Mouse (Mus musculus): ENCODE measurements around the gene Bend4. TPM values are rescaled to one million over a fixed set of nuclear protein-coding genes. Genes with fewer than 3 reads are reported as not detected.

The Bend4 gene
- polyA plus RNA-seq, 1 experiment from 2014 or later: 0.68 TPM

- TF ChIP-seq CTCF (IDR thresholded peaks at IDR 0.05; ENCODE audit: low read depth) (no peak), EP300 (optimal IDR thresholded peaks at IDR 0.05) (no peak)
- H3K4me3 ChIP-seq (ENCODE audit: low read depth, low read length): no peak overlapping the region
- H3K4me2 ChIP-seq (replicated peaks; ENCODE audit: low read depth): no peak overlapping the region
- no peak overlapping the region for H3K27ac ChIP-seq (replicated peaks)
- 44% methylated on average over 6 of the region's 6 CpGs for WGBS
- H3K27me3 ChIP-seq (ENCODE audit: control insufficient read depth, insufficient read depth, low read length): no peaks in the 10 kb centered on the region
- no peak for DNase-seq (ENCODE audit: low spot score)
- no peaks in the 10 kb centered on the region for H3K9me3 ChIP-seq (ENCODE audit: control insufficient read depth, low read length)
- no peak overlapping the region for H3K9ac ChIP-seq (ENCODE audit: low read length)
- H3K4me1 ChIP-seq (replicated peaks; ENCODE audit: control insufficient read depth, insufficient read depth): no peaks in the 10 kb centered on the region
- no peaks in the 10 kb centered on the region for H3K36me3 ChIP-seq (ENCODE audit: control insufficient read depth, insufficient read depth, low read length)
- ATAC-seq (ENCODE audit: low FRiP score, low TSS enrichment): no peak
Measured at GRCm38 (mm10) chr5:67442813-67443450, 14.8 kb upstream of the Bend4 start.

DNA sequence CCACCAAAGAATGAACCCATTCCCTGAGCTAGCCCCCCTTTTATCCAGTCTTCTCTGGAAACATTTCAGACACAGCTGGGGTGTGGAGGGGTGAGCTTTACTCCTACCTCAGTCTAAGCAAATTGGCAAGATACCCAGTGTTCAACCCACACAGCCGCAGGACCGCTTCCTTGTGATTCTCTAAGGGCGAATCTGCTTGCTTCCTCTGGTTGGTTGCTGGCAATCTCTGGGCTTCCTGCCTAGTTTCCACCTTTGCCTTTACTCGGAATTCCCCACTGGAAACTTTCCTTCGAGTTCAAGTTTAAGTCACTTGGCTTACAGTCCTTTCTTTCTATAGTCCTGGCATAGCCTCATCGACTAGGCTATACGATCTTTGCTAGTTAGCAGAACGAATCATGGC is 12.5 kb upstream of the Bend4 start:
- Histone ChIP-seq H3K4me1 (replicated peaks; ENCODE audit: control insufficient read depth, insufficient read depth) (no peaks in the 10 kb centered on the region), H3K27me3 (ENCODE audit: control insufficient read depth, insufficient read depth, low read length) (no peaks in the 10 kb centered on the region), H3K4me3 (ENCODE audit: low read depth, low read length) (no peak overlapping the region), H3K9ac (ENCODE audit: low read length) (no peak overlapping the region), H3K36me3 (ENCODE audit: control insufficient read depth, insufficient read depth, low read length) (no peaks in the 10 kb centered on the region), H3K9me3 (ENCODE audit: control insufficient read depth, low read length) (no peaks in the 10 kb centered on the region), H3K4me2 (replicated peaks; ENCODE audit: low read depth) (no peak overlapping the region), H3K27ac (replicated peaks) (no peak overlapping the region)
- DNase-seq (ENCODE audit: low spot score) (no peak), ATAC-seq (ENCODE audit: low FRiP score, low TSS enrichment) (no peak)
- 82% methylated on average over 8 of the region's 8 CpGs for WGBS
- TF ChIP-seq CTCF (IDR thresholded peaks at IDR 0.05; ENCODE audit: low read depth): no peak

GRCm38 (mm10) chr5:67437403-67437802 is 9.3 kb upstream of the Bend4 start:
- H3K9me3 ChIP-seq (ENCODE audit: control insufficient read depth, low read length): no peaks in the 10 kb centered on the region
- ATAC-seq (ENCODE audit: low FRiP score, low TSS enrichment) (peak; percentile 51; the same call in 1 of the 2 replicates), DNase-seq (ENCODE audit: low spot score) (no peak)
- no peaks in the 10 kb centered on the region for H3K36me3 ChIP-seq (ENCODE audit: control insufficient read depth, insufficient read depth, low read length)
- TF ChIP-seq CTCF (IDR thresholded peaks at IDR 0.05; ENCODE audit: low read depth) (no peak), EP300 (optimal IDR thresholded peaks at IDR 0.05) (no peak)
- H3K4me2 ChIP-seq (replicated peaks; ENCODE audit: low read depth): no peak overlapping the region
- no peaks in the 10 kb centered on the region for H3K27me3 ChIP-seq (ENCODE audit: control insufficient read depth, insufficient read depth, low read length)
- no peaks in the 10 kb centered on the region for H3K4me1 ChIP-seq (replicated peaks; ENCODE audit: control insufficient read depth, insufficient read depth)
- no peak overlapping the region for H3K4me3 ChIP-seq (ENCODE audit: low read depth, low read length)
- no peak overlapping the region for H3K9ac ChIP-seq (ENCODE audit: low read length)
- WGBS: 30% methylated on average over 2 of the region's 2 CpGs
- no peak overlapping the region for H3K27ac ChIP-seq (replicated peaks)

- WGBS: 2% methylated on average over 102 of the region's 121 CpGs
- peak overlapping the region; percentile 95 for H3K4me2 ChIP-seq (replicated peaks; ENCODE audit: low read depth)
Measured at GRCm38 (mm10) chr5:67426478-67427442, 1.4 kb downstream of the Bend4 start.

GRCm38 (mm10) chr5:67426011-67426410 is 2.1 kb downstream of the Bend4 start:
- H3K36me3 ChIP-seq (ENCODE audit: control insufficient read depth, insufficient read depth, low read length): no peaks in the 10 kb centered on the region
- no peak overlapping the region for H3K4me3 ChIP-seq (ENCODE audit: low read depth, low read length)
- no peak overlapping the region for H3K27ac ChIP-seq (replicated peaks)
- WGBS: 38% methylated on average over 5 of the region's 5 CpGs
- DNase-seq (ENCODE audit: low spot score): no peak
- no peaks in the 10 kb centered on the region for H3K9me3 ChIP-seq (ENCODE audit: control insufficient read depth, low read length)
- no peaks in the 10 kb centered on the region for H3K4me1 ChIP-seq (replicated peaks; ENCODE audit: control insufficient read depth, insufficient read depth)
- TF ChIP-seq EP300 (optimal IDR thresholded peaks at IDR 0.05) (no peak), CTCF (IDR thresholded peaks at IDR 0.05; ENCODE audit: low read depth) (no peak)
- H3K9ac ChIP-seq (ENCODE audit: low read length): no peak overlapping the region
- H3K27me3 ChIP-seq (ENCODE audit: control insufficient read depth, insufficient read depth, low read length): no peaks in the 10 kb centered on the region
- H3K4me2 ChIP-seq (replicated peaks; ENCODE audit: low read depth): peak overlapping the region; percentile 95; the same call in 1 of the 2 replicates
- ATAC-seq (ENCODE audit: low FRiP score, low TSS enrichment): no peak

More at GRCm38 (mm10) chr5:67426478-67427442, 1.4 kb downstream of the Bend4 start:
- Histone ChIP-seq H3K9me3 (ENCODE audit: control insufficient read depth, low read length) (no peaks in the 10 kb centered on the region), H3K4me3 (ENCODE audit: low read depth, low read length) (peak overlapping the region; percentile 67), H3K27ac (replicated peaks) (no peak overlapping the region), H3K36me3 (ENCODE audit: control insufficient read depth, insufficient read depth, low read length) (no peaks in the 10 kb centered on the region), H3K27me3 (ENCODE audit: control insufficient read depth, insufficient read depth, low read length) (no peaks in the 10 kb centered on the region), H3K9ac (ENCODE audit: low read length) (peak overlapping the region; percentile 60), H3K4me1 (replicated peaks; ENCODE audit: control insufficient read depth, insufficient read depth) (no peaks in the 10 kb centered on the region)
- DNase-seq (ENCODE audit: low spot score) (peak; percentile 30), ATAC-seq (ENCODE audit: low FRiP score, low TSS enrichment) (peak; percentile 46)
- no peak for TF ChIP-seq EP300 (optimal IDR thresholded peaks at IDR 0.05)
- no peak for TF ChIP-seq CTCF (IDR thresholded peaks at IDR 0.05; ENCODE audit: low read depth)

DNA sequence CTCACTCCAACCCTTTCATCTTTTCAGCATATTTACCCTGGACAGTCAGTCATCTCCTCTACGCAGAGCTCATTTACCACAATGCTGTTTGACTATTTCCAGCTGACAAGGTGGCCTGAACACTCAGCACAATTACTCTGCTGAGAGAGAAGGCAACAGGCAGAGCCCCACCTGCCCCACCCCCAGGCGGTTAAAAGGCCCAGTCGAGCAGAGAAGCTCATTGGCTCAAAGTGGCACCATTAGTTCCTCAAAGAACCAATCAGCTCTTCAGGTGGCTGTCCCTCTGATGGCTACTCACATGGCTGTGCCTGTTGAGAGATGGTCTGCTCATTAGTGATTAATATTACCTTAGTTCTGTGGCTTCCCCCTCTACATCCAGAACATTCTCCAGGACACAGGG is 3.5 kb downstream of the Bend4 start:
- Histone ChIP-seq H3K4me1 (replicated peaks; ENCODE audit: control insufficient read depth, insufficient read depth) (no peaks in the 10 kb centered on the region), H3K4me3 (ENCODE audit: low read depth, low read length) (no peak overlapping the region), H3K27ac (replicated peaks) (no peak overlapping the region), H3K4me2 (replicated peaks; ENCODE audit: low read depth) (no peak overlapping the region), H3K9me3 (ENCODE audit: control insufficient read depth, low read length) (no peaks in the 10 kb centered on the region), H3K36me3 (ENCODE audit: control insufficient read depth, insufficient read depth, low read length) (no peaks in the 10 kb centered on the region), H3K27me3 (ENCODE audit: control insufficient read depth, insufficient read depth, low read length) (no peaks in the 10 kb centered on the region), H3K9ac (ENCODE audit: low read length) (no peak overlapping the region)
- TF ChIP-seq EP300 (optimal IDR thresholded peaks at IDR 0.05) (no peak), CTCF (IDR thresholded peaks at IDR 0.05; ENCODE audit: low read depth) (no peak)
- WGBS: 42% methylated on average over 3 of the region's 3 CpGs
- ATAC-seq (ENCODE audit: low FRiP score, low TSS enrichment) (no peak), DNase-seq (ENCODE audit: low spot score) (no peak)

All from stomach, postnatal 0 days (tissue).